Mouse (Mus musculus) bone marrow, adult 2 months (tissue): Measurements from ENCODE around the gene Tec.

Source experiments
- CTCF ChIP-seq: fragments of 200-500 bp; IDR thresholded peaks from 2 replicates; pipeline ENCODE4 v1.5.1; 2011; ENCODE audit warnings: low read length, control low read depth; ENCODE audit not compliant: control insufficient read depth, insufficient read depth
- POLR2A ChIP-seq: fragments of 200-500 bp; IDR thresholded peaks from 2 replicates; pipeline ENCODE4 v1.6.1; 2011; ENCODE audit warnings: low read depth, mild to moderate bottlenecking, control low read depth, low read length, borderline replicate concordance; ENCODE audit not compliant: control insufficient read depth

DNA sequence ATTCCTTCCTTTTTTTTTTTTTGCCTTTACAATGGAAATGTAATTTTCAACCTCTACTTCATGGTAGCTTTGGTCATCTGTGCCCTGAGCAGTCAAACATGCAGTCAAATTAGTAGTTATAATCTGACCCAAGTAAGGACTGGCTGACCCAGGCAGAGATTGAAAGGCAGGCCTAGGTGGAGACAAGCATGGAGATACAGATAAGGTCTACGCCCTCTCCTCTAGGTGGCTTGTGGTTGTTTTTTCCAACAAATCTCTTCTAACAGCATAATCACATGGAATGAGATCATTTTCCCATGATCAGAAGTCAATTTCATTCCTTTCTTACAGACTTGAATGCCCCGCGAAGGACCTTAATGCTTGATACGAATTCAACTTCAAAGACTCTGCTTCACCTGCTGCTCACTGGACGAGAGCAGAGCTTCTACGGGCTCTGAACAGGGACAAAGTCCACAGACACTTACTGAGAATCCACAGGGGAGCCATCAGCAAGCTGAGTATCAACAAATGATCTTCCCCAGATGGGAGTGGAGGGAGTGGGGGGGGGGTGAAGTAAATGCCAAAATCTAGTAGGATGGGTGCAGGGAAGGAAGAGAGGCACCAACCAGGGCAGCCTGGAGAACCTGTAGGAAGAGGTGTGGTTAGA, 1.9 kb downstream of the Tec start:
- TF ChIP-seq CTCF (no peak), POLR2A (no peak)
